Mouse (Mus musculus): ENCODE measurements around the gene Gm20388. TPM values are rescaled to one million over a fixed set of nuclear protein-coding genes. Genes with fewer than 3 reads are reported as not detected.
"Not testable (repeated sequence)": the region's sequence is repeated elsewhere in the genome, so short reads cannot be mapped to it uniquely, and the experiment has no call there.

Gene Gm20388
- polyA plus RNA-seq, 1 experiment from 2014 or later: 7.4 TPM

DNA sequence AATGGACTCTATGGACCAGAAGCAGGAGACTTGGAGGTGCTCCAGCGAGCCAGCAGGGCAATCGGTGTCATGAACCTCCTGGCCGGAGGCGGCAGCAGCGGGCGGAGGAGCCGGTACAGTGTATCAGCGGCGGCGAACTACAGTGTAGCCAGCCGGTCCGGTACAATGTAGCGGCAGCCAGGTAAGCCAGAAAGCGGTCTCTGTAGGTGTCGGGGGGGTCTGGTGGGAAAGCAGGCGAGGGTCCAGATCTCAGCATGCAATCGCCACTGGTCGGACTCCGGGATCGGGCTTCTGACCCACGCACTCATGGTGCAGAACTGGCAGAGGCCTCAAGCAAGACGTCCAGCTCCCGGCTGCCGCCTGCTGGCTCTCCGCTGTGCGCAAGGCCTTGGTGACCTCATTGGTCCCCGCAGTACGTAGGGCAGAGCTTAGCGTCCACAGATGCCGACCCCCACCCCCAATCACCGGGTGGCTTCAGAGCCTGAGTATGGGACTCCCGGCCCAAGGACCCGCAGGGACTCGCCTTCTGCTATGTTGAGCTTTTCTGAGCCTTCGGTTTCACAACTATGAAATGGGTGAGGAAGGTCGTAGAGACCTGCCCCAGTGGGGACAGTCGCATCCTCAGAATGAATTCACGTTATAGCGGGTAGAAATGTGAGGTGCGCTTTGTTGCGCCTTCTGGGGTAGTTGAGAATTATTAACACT, 3532.4 kb downstream of the Gm20388 start:
- peak overlapping the region; percentile 64 for H3K4me2 ChIP-seq (ENCODE audit: low read depth, low read length)
- H3K9ac ChIP-seq (ENCODE audit: low read length): peak overlapping the region; percentile 92
- peak overlapping the region; percentile 62 for H3K27ac ChIP-seq (ENCODE audit: low read length)
- H3K4me1 ChIP-seq (ENCODE audit: control insufficient read depth, insufficient read depth, low read length): 0 out of 2 replicates have a peak, but pooled peaks cover 5% of the 10 kb centered on the region
- WGBS: 1% methylated on average over 41 of the region's 41 CpGs
- no peaks in the 10 kb centered on the region for H3K36me3 ChIP-seq (ENCODE audit: control insufficient read depth, insufficient read depth, low read length)
- no peaks in the 10 kb centered on the region for H3K27me3 ChIP-seq (ENCODE audit: control insufficient read depth, insufficient read depth, low read length)
- no peaks in the 10 kb centered on the region for H3K9me3 ChIP-seq (replicated peaks; ENCODE audit: control insufficient read depth, low read length)
- peak overlapping the region; percentile 75 for H3K4me3 ChIP-seq (replicated peaks; ENCODE audit: low read length)
- peak; percentile 93 for ATAC-seq (ENCODE audit: insufficient read depth, low FRiP score)

DNA sequence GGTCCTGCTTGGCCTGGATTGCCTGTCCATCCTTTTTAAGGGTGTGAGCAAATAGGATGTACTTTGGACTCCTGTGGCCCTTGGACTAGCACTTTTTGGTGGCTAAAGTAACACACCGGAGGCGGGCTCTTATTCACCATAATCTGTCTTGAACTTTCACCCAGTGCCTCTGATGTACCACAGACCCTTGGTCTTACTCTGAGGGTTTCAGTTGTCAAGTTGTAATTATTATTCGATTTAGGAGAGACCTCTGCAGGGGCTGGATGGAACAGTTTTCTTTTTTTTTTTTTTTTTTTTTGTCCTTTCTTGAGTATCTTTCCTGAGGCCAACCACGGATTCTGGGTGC, 3532.9 kb downstream of the Gm20388 start:
- H3K36me3 ChIP-seq (ENCODE audit: control insufficient read depth, insufficient read depth, low read length): no peaks in the 10 kb centered on the region
- H3K27me3 ChIP-seq (ENCODE audit: control insufficient read depth, insufficient read depth, low read length): no peaks in the 10 kb centered on the region
- 0 out of 2 replicates have a peak, but pooled peaks cover 5% of the 10 kb centered on the region for H3K4me1 ChIP-seq (ENCODE audit: control insufficient read depth, insufficient read depth, low read length)
- peak overlapping the region; percentile 17; the same call in 1 of the 2 replicates for H3K27ac ChIP-seq (ENCODE audit: low read length)
- H3K4me3 ChIP-seq (replicated peaks; ENCODE audit: low read length): peak overlapping the region; percentile 75
- WGBS: 15% methylated on average over 4 of the region's 4 CpGs
- no peaks in the 10 kb centered on the region for H3K9me3 ChIP-seq (replicated peaks; ENCODE audit: control insufficient read depth, low read length)
- peak overlapping the region; percentile 64 for H3K4me2 ChIP-seq (ENCODE audit: low read depth, low read length)
- ATAC-seq (ENCODE audit: insufficient read depth, low FRiP score): no peak; the same call in 1 of the 2 replicates
- peak overlapping the region; percentile 92 for H3K9ac ChIP-seq (ENCODE audit: low read length)

GRCm38 (mm10) chr8:123444131-123444530, 3533.5 kb downstream of the Gm20388 start:
- no peaks in the 10 kb centered on the region for H3K27me3 ChIP-seq (ENCODE audit: control insufficient read depth, insufficient read depth, low read length)
- 0 out of 2 replicates have a peak, but pooled peaks cover 1% of the 10 kb centered on the region for H3K36me3 ChIP-seq (ENCODE audit: control insufficient read depth, insufficient read depth, low read length)
- 0 out of 2 replicates have a peak, but pooled peaks cover 5% of the 10 kb centered on the region for H3K4me1 ChIP-seq (ENCODE audit: control insufficient read depth, insufficient read depth, low read length)
- no peak overlapping the region for H3K9ac ChIP-seq (ENCODE audit: low read length)
- H3K4me3 ChIP-seq (replicated peaks; ENCODE audit: low read length): no peak overlapping the region
- H3K4me2 ChIP-seq (ENCODE audit: low read depth, low read length): no peak overlapping the region
- no peak overlapping the region for H3K27ac ChIP-seq (ENCODE audit: low read length)
- WGBS: 73% methylated on average over 6 of the region's 6 CpGs
- H3K9me3 ChIP-seq (replicated peaks; ENCODE audit: control insufficient read depth, low read length): no peaks in the 10 kb centered on the region
- ATAC-seq (ENCODE audit: insufficient read depth, low FRiP score): no peak

- Histone ChIP-seq H3K27me3 (ENCODE audit: control insufficient read depth, insufficient read depth, low read length) (no peaks in the 10 kb centered on the region), H3K4me1 (ENCODE audit: control insufficient read depth, insufficient read depth, low read length) (0 out of 2 replicates have a peak, but pooled peaks cover 5% of the 10 kb centered on the region), H3K4me2 (ENCODE audit: low read depth, low read length) (no peak overlapping the region), H3K36me3 (ENCODE audit: control insufficient read depth, insufficient read depth, low read length) (0 out of 2 replicates have a peak, but pooled peaks cover 4% of the 10 kb centered on the region), H3K4me3 (replicated peaks; ENCODE audit: low read length) (no peak overlapping the region), H3K27ac (ENCODE audit: low read length) (no peak overlapping the region), H3K9ac (ENCODE audit: low read length) (no peak overlapping the region), H3K9me3 (replicated peaks; ENCODE audit: control insufficient read depth, low read length) (no peaks in the 10 kb centered on the region)
- ATAC-seq (ENCODE audit: insufficient read depth, low FRiP score): no peak
- WGBS: 87% methylated on average over 10 of the region's 10 CpGs
These were observed 3535.3 kb downstream of the Gm20388 start for GRCm38 (mm10) chr8:123445981-123446380.

- ATAC-seq (ENCODE audit: insufficient read depth, low FRiP score): no peak
- H3K27me3 ChIP-seq (ENCODE audit: control insufficient read depth, insufficient read depth, low read length): no peaks in the 10 kb centered on the region
- 0 out of 2 replicates have a peak, but pooled peaks cover 5% of the 10 kb centered on the region for H3K4me1 ChIP-seq (ENCODE audit: control insufficient read depth, insufficient read depth, low read length)
- no peaks in the 10 kb centered on the region for H3K9me3 ChIP-seq (replicated peaks; ENCODE audit: control insufficient read depth, low read length)
- no peak overlapping the region for H3K4me2 ChIP-seq (ENCODE audit: low read depth, low read length)
- H3K9ac ChIP-seq (ENCODE audit: low read length): no peak overlapping the region
- H3K27ac ChIP-seq (ENCODE audit: low read length): no peak overlapping the region
- H3K4me3 ChIP-seq (replicated peaks; ENCODE audit: low read length): no peak overlapping the region
- 0 out of 2 replicates have a peak, but pooled peaks cover 4% of the 10 kb centered on the region for H3K36me3 ChIP-seq (ENCODE audit: control insufficient read depth, insufficient read depth, low read length)
- 73% methylated on average over 6 of the region's 6 CpGs for WGBS
These were observed 3536.2 kb downstream of the Gm20388 start for GRCm38 (mm10) chr8:123446799-123447198.

DNA sequence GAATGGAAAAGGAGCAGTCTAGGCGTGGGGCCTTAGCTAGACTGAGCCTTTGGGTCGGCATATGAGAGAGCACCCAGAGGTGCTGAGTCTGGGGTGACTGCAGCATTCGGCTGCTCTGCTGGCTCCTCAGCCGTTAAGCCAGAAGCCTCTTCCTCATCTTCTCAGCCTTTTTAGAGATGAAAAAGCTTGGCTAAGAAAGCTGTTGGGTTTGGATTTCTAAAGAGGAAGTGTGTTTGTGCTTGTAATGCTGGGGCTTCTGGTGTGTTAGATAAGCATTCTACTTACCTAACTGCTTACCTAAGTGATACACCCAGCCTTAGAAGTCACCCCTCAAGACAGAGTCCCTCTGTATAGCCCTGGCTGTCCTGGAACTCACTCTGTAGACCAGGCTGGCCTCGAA, 3540.1 kb downstream of the Gm20388 start:
- peaks cover 8% of the 10 kb centered on the region; the same call in 1 of the 2 replicates for H3K36me3 ChIP-seq (ENCODE audit: control insufficient read depth, insufficient read depth, low read length)
- 80% methylated on average over 5 of the region's 5 CpGs for WGBS

DNA sequence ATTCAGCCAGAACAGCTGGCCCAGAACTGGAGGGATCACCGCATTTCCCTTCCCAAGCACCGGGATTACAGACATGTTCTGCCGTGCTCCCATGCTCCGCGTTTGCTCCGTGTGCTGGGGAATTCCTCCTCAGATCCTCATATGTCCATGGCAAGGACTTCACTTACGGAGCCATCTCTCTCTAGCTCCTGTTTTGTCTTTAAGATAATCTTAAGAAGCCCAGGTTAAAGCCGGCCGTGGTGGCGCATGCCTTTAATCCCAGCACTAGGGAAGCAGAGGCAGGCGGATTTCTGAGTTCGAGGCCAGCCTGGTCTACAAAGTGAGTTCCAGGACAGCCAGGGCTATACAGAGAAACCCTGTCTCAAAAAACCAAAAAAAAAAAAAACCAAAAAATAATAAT, 3541.1 kb downstream of the Gm20388 start:
- not testable (repeated sequence) for H3K27me3 ChIP-seq (ENCODE audit: control insufficient read depth, insufficient read depth, low read length); H3K9ac ChIP-seq (ENCODE audit: low read length); H3K4me2 ChIP-seq (ENCODE audit: low read depth, low read length); H3K4me1 ChIP-seq (ENCODE audit: control insufficient read depth, insufficient read depth, low read length); H3K9me3 ChIP-seq (replicated peaks; ENCODE audit: control insufficient read depth, low read length); H3K27ac ChIP-seq (ENCODE audit: low read length); ATAC-seq (ENCODE audit: insufficient read depth, low FRiP score); H3K4me3 ChIP-seq (replicated peaks; ENCODE audit: low read length); H3K36me3 ChIP-seq (ENCODE audit: control insufficient read depth, insufficient read depth, low read length)
- 97% methylated on average over 12 of the region's 12 CpGs for WGBS

More for the DNA sequence above, 3540.1 kb downstream of the Gm20388 start:
- H3K27me3 ChIP-seq (ENCODE audit: control insufficient read depth, insufficient read depth, low read length): no peaks in the 10 kb centered on the region
- no peaks in the 10 kb centered on the region for H3K9me3 ChIP-seq (replicated peaks; ENCODE audit: control insufficient read depth, low read length)
- no peak overlapping the region for H3K4me3 ChIP-seq (replicated peaks; ENCODE audit: low read length)
- ATAC-seq (ENCODE audit: insufficient read depth, low FRiP score): no peak
- no peaks in the 10 kb centered on the region for H3K4me1 ChIP-seq (ENCODE audit: control insufficient read depth, insufficient read depth, low read length)
- no peak overlapping the region for H3K27ac ChIP-seq (ENCODE audit: low read length)
- no peak overlapping the region for H3K4me2 ChIP-seq (ENCODE audit: low read depth, low read length)
- H3K9ac ChIP-seq (ENCODE audit: low read length): no peak overlapping the region

DNA sequence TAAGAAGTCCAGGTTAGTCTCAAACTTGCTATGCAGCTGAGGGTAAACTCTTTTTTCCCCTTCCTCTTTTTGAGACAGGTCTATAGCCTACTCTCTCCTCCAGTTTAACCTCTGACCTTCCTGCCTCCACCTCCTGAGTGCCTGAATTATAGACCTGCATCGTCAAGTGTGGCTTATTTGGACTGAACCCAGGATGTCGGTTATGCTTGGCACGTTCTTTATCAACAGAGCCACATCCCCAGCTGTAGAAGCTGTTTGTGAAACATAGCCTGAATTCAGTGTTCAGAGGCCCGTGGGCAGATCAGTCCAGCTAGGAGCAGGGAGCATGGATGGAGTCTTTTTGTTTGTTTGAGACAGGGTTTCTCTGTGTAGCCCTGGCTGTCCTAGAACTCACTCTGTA, 3541.5 kb downstream of the Gm20388 start:
- no peak overlapping the region for H3K4me3 ChIP-seq (replicated peaks; ENCODE audit: low read length)
- H3K27ac ChIP-seq (ENCODE audit: low read length): no peak overlapping the region
- H3K36me3 ChIP-seq (ENCODE audit: control insufficient read depth, insufficient read depth, low read length): peaks cover 8% of the 10 kb centered on the region; the same call in 1 of the 2 replicates
- no peak for ATAC-seq (ENCODE audit: insufficient read depth, low FRiP score)
- H3K4me2 ChIP-seq (ENCODE audit: low read depth, low read length): no peak overlapping the region
- H3K27me3 ChIP-seq (ENCODE audit: control insufficient read depth, insufficient read depth, low read length): no peaks in the 10 kb centered on the region
- WGBS: 76% methylated on average over 4 of the region's 4 CpGs
- no peaks in the 10 kb centered on the region for H3K9me3 ChIP-seq (replicated peaks; ENCODE audit: control insufficient read depth, low read length)
- no peaks in the 10 kb centered on the region for H3K4me1 ChIP-seq (ENCODE audit: control insufficient read depth, insufficient read depth, low read length)
- H3K9ac ChIP-seq (ENCODE audit: low read length): no peak overlapping the region

GRCm38 (mm10) chr8:123453291-123453690, 3542.7 kb downstream of the Gm20388 start:
- Histone ChIP-seq H3K27ac (ENCODE audit: low read length) (no peak overlapping the region), H3K4me1 (ENCODE audit: control insufficient read depth, insufficient read depth, low read length) (no peaks in the 10 kb centered on the region), H3K9me3 (replicated peaks; ENCODE audit: control insufficient read depth, low read length) (no peaks in the 10 kb centered on the region), H3K4me3 (replicated peaks; ENCODE audit: low read length) (no peak overlapping the region), H3K27me3 (ENCODE audit: control insufficient read depth, insufficient read depth, low read length) (no peaks in the 10 kb centered on the region), H3K9ac (ENCODE audit: low read length) (no peak overlapping the region), H3K36me3 (ENCODE audit: control insufficient read depth, insufficient read depth, low read length) (peaks cover 8% of the 10 kb centered on the region; the same call in 1 of the 2 replicates), H3K4me2 (ENCODE audit: low read depth, low read length) (no peak overlapping the region)
- 74% methylated on average over 7 of the region's 7 CpGs for WGBS
- ATAC-seq (ENCODE audit: insufficient read depth, low FRiP score): no peak
